Mouse (Mus musculus): ENCODE results near the gene Cbx4.
A peak's percentile ranks its signal among the peaks of the same experiment; 100 is the strongest.

Cbx4 gene

GRCm38 (mm10) chr11:119085279-119086062 lies 550 bp downstream of the Cbx4 start:
- peak; percentile 83 for DNase-seq (ENCODE audit: inconsistent ontology term)

DNA sequence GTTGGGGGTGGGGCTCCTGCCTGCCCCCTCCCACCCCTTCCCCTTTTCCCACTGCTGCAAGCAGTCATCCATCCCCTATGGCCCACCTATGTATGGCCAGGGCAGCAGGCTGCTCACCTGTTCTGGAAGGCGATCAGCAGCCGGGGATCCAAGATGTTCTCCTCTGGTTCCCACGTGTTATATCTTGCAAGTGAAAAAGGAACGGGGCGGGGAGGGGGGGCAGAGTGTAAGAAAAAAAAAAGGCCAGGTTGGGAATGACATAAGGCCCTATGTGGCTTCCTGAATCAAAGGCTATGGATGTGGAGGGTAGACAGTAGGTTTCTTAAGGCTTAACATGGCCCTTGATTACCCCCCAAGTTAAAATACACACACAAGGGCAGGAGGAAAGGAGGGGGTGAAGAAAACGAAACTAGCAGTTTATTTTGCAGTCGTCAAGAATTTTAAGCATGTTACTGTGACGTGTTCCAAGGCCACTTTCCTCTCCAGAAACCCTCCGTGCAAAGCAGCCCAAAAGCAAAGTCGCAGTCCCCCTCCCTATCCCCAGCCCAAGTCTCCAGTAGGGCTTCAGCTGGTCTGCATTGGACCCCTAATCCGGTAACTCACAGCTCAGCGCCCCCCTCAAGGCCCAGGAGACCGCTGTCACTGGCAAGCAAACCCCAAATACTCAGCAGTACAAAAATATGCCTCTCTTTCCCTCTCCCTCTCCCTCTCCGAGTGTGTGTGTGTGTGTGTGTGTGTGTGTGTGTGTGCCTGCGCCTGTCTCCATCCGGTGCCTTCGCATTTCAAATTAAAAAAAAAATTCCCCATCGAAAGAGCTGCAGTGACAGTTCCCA lies 1.4 kb downstream of the Cbx4 start:
- no peak for DNase-seq (ENCODE audit: inconsistent ontology term)

GRCm38 (mm10) chr11:119083724-119084445 lies 2.1 kb downstream of the Cbx4 start:
- DNase-seq (ENCODE audit: inconsistent ontology term) = peak; percentile 51

- peak; percentile 5 for DNase-seq (ENCODE audit: inconsistent ontology term)
These were observed 3.1 kb downstream of the Cbx4 start for GRCm38 (mm10) chr11:119082638-119083599.

- peak; percentile 40 for DNase-seq (ENCODE audit: inconsistent ontology term)
These were observed 4.0 kb downstream of the Cbx4 start for GRCm38 (mm10) chr11:119081839-119082637.

DNA sequence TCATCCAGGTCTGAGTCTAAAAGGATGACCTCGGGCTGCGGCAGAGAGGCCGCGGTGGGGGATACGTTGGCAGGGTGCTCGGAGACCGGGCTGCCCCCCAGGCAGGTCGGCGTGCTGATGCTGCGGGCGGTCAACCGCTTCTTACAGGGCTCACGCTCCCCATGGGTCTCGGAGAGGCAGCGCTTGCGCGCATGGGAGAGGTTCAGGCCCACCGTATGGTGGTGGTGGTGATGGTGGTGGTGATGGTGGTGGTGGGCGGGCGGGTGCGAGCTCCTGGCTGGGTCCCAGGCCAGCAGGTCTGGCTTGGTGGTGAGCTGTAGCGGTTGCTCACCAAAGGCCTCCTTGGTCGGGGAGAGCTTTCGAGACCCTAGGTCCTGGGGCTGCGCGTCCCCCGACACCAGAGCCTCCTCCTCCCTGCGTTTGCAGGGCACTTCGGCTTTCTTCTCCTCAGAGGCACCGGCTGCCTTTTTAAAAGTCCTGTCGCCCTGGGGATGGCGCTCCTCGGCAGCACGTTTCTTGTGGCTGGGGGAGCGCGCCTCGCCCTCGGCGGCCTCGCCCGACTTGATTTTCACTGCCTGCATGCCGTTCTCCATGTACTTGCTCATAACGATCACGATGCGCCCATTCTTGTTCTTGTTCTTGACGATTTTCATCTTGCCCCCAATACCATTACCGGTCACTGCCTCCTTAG lies 4.7 kb downstream of the Cbx4 start:
- DNase-seq (ENCODE audit: inconsistent ontology term) = peak; percentile 7

GRCm38 (mm10) chr11:119080461-119081147 lies 5.4 kb downstream of the Cbx4 start:
- no peak for DNase-seq (ENCODE audit: inconsistent ontology term)

DNA sequence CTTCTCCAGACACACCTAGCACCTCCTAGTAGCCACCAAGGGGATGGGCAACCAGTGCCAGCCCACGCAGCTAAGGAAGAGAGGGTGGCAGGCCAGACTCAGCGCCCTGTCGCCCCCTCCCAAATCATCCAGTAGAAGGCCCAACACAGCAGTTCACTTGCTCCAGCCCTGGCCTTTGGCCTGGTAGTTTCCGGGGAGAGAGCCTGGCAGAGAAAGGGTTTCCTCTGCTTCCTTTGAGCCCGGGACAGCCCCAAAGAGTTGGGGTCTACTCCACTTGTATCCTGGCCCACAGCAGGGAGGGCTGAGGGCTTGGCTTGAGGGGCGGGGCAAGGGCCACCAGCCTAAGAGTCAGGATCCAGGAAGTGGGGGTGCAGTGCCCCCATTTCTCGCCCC lies 6.6 kb downstream of the Cbx4 start:
- DNase-seq (ENCODE audit: inconsistent ontology term) = no peak

DNA sequence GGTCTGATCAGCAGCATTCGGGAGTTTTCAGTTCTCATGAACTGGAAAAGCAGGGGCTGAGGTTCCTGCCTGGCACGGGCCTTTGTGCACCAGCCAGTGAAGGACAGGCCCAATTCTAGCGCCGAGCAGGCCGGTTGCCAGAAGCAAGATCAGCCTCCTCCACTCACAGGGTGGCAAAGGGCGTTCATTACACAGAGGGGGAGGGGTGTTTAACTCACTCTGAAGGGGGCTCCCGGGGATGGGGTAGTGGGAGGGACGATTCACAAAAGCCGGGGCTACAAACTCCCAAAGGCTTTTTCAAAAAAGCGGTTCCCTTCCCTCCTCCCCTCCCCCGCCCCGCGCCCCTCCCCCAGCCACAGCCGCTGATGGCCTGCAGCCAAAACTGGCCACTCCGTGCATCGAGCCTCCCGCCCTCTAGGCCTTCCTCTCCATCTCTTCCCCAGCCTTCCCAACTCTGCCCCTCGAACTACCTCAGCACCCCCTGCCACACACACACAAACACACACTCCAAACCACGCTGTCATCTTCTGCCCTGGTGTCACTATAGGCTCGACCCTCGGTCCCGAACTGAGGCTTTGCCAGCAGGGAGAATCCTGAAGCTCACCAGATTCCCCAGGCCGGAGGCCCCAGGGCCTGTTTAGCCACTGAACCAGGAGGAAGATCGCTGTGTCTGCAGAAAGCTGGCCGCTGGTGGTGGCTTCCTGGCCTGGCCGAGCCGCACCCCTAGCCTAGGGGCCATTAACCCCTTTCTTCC lies 7.2 kb downstream of the Cbx4 start:
- peak; percentile 87 for DNase-seq (ENCODE audit: inconsistent ontology term)

- DNase-seq (ENCODE audit: inconsistent ontology term) = no peak
These were observed 8.3 kb downstream of the Cbx4 start for GRCm38 (mm10) chr11:119077755-119078154.

DNA sequence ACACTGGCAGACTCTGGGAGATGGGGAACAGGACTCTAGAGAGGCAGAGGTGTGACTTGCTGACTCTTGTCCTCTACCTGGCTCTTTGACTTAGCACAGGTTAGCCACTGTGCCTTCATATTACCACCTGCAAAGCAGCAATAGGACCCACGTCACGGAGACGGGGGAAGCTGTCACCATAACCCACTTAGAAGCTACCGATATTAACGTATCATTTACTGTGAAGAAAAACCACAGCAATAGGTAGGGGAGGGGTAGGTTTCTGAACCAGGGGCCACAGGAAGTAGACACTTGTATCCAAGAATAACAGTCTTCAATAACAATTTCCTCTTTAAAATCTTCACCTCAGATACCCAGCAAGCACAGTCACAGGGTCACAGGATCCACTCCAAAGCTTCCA lies 10.2 kb downstream of the Cbx4 start:
- DNase-seq (ENCODE audit: inconsistent ontology term) = no peak

DNA sequence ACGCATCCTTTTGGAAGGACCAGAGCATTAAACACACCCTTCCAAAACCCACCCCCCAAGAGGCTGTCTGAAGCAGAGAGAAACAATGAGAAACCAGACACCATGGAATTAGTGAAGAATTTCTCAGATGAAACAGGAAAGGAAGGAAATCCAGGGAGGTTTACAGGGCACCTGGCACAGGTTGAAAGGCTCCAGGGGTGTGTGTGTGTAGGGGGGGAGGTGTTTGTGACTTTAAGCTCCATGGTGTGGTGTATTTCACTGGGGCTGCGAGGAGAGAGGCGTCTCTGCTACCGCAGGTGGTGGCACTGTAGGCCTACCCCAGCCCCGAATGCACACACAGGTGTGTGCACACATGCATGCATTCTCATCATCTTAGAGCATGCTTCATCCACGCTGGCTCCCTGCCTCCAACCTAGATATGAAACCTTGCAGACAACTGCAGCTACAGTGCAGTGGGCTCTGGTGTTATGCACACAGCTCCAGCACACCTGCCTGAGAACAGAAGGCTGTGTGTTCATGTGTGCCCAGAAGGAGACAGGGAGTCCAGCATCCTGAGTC lies 12.1 kb downstream of the Cbx4 start:
- no peak for DNase-seq (ENCODE audit: inconsistent ontology term)

DNA sequence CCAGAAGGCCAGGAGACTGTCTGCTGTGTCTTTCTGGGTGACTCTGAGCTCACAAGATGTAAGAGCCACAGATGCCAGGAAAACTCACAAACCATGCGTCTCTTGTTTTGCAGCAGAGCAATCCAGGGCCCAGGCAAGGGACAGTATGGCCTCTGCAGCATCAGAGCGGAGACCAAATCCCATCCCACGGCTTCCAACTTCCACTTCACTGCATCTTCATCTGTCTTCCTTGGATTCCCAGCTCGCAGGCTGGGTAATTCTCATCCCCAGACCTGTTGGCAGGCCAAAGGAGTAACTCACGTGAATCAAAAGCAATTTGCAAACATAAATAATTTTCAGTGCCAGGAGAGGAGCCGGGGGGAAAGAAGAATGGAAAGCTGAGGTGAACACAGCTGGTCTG lies 13.0 kb downstream of the Cbx4 start:
- no peak for DNase-seq (ENCODE audit: inconsistent ontology term)

- no peak for DNase-seq (ENCODE audit: inconsistent ontology term)
These were observed 13.8 kb downstream of the Cbx4 start for GRCm38 (mm10) chr11:119072239-119072638.

DNA sequence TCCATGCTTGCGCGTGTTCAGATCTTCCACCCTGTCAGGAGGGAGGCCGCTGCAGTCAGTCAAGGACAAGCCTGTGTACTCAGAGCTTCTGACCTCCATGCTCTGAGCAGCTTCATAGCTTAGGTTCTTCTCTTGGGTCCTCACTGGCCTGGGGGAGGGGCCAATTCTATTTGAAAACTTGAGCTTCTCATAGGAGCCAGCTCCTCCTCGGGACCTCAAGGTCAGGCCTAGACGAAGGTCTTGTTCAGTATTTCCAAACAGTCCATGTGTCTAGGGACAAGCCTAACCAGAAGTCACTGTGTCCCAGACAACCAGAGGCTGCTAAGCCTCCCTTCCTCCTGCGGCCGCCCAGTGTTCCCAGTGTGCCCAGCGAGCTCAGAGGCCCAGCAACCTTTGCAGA lies 19.2 kb downstream of the Cbx4 start:
- DNase-seq (ENCODE audit: inconsistent ontology term) = no peak

- DNase-seq (ENCODE audit: inconsistent ontology term) = no peak
These were observed 26.8 kb downstream of the Cbx4 start for GRCm38 (mm10) chr11:119059256-119059655.

DNA sequence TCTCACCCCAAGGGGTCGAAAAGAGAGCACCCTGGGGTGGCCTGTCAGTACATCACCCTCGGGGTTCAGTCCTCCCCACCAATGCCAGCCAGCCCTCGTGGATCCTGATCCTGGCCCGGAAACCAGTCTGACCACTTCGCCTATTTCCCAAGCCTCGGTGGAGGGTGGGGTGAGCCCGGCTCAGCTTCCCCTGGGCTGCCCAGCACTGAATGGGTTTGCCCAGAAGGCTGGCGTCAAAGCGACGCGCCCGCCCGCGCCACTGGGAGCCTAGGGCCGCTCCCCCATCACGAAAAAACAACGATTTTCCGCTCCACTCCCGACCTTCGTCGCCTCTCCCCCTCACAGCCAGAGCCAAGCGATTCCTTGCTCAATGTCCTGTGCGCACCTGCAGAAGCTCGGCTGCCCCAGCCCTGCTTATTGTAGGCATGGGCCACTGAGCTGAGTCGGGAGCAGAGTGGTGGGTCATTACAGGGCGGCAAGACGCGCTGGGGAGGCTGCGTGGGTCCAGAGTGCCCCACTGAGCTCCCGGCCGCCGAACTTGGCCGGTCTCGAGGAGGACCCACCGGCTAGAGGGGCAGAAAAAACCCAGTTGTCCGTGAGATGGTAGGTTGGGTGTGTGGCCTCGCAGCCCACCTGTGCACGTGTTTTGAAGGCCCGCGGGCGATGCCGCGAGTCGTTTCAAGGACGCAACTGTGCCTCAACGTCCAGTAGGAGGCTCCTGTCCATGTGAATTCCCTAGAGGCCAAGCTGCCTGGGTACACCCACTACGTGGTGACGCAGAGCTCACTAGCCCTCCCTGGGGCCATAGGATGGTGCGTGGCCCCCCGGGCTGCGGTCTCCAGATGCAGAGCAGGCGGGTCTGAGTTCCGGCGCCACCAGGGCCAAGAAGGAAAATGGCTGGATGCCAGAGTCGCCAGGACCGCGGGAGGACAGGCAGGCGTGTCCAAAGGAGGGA lies 27.7 kb downstream of the Cbx4 start:
- DNase-seq (ENCODE audit: inconsistent ontology term) = no peak
